Mouse (Mus musculus) intestine, postnatal 0 days (tissue): ENCODE data around the gene Abcc2. TPM values are rescaled to one million over a fixed set of nuclear protein-coding genes. Genes with fewer than 3 reads are reported as not detected.

ENCODE experiments used
- ATAC-seq: fragments of 200-750 bp; cut with Nextera tagmentation; 2 replicates; pipeline ENCODE4 v1.8.0; 2017; ENCODE audit warnings: mild to moderate bottlenecking, moderate TSS enrichment, moderate library complexity
- H3K27ac ChIP-seq: fragments of 300-500 bp; sonication (generic); 2 replicates; pipeline ENCODE4 v1.5.1; 2014; ENCODE audit warnings: mild to moderate bottlenecking, low read depth, low read length, moderate library complexity
- H3K27me3 ChIP-seq: fragments of 300-500 bp; sonication (generic); replicated peaks from 2 replicates; pipeline ENCODE4 v1.6.1; 2014; ENCODE audit warnings: low read length, mixed read lengths; ENCODE audit not compliant: control insufficient read depth, insufficient read depth
- H3K36me3 ChIP-seq: fragments of 300-500 bp; sonication (generic); 2 replicates; pipeline ENCODE4 v1.6.1; 2014; ENCODE audit warnings: mild to moderate bottlenecking, moderate library complexity; ENCODE audit not compliant: control insufficient read depth, insufficient read depth
- H3K4me1 ChIP-seq: fragments of 300-500 bp; sonication (generic); replicated peaks from 2 replicates; pipeline ENCODE4 v1.6.1; 2014; ENCODE audit warnings: antibody characterized with exemption, low read length, mixed read lengths; ENCODE audit not compliant: control insufficient read depth, insufficient read depth
- H3K4me2 ChIP-seq: fragments of 300-500 bp; sonication (generic); replicated peaks from 2 replicates; pipeline ENCODE4 v1.6.1; 2014; ENCODE audit warnings: low read depth, mild to moderate bottlenecking, moderate library complexity
- H3K4me3 ChIP-seq: fragments of 300-500 bp; sonication (generic); 2 replicates; pipeline ENCODE4 v1.5.1; 2014; ENCODE audit warnings: low read depth, low read length
- H3K9ac ChIP-seq: fragments of 300-500 bp; sonication (generic); 2 replicates; pipeline ENCODE4 v1.6.1; 2014; ENCODE audit warnings: mild to moderate bottlenecking, low read depth, low read length
- H3K9me3 ChIP-seq: fragments of 300-500 bp; sonication (generic); 2 replicates; pipeline ENCODE4 v1.6.1; 2016; ENCODE audit warnings: mixed run types; ENCODE audit not compliant: control insufficient read depth
- CTCF ChIP-seq: sonication (generic); IDR thresholded peaks from 2 replicates; pipeline ENCODE4 v1.5.1; 2016; ENCODE audit warnings: low read depth, mild to moderate bottlenecking, control low read depth, antibody characterized with exemption, moderate library complexity
- WGBS: fragments of 180-500 bp; shearing (Covaris S2); extraction: QIAGEN DNeasy Blood & Tissue Kit; methylation state at CpG from one replicate; pipeline ENCODE4 v1.1.7; 2014; 5-methylcytosine and 5-hydroxymethylcytosine counted together
- polyA plus RNA-seq: library from polyadenylated mRNA; unstranded; fragments of >200 nt; fragmentation: Nextera tagmentation; extraction: Ambion mirVana; gene quantifications from 2 replicates; pipeline ENCODE4 v1.2.1, GENCODE M21; 2015

Abcc2 gene
- polyA plus RNA-seq, 1 experiment from 2014 or later: 90.5 TPM

GRCm38 (mm10) chr19:43772311-43772710 is 9.7 kb upstream of the Abcc2 start:
- Histone ChIP-seq H3K9me3 (no peaks in the 10 kb centered on the region), H3K36me3 (0 out of 2 replicates have a peak, but pooled peaks cover 4% of the 10 kb centered on the region), H3K4me2 (no peak overlapping the region), H3K9ac (no peak overlapping the region), H3K27ac (no peak overlapping the region), H3K4me3 (no peak overlapping the region), H3K27me3 (no peaks in the 10 kb centered on the region), H3K4me1 (no peaks in the 10 kb centered on the region; the same call in 1 of the 2 replicates)
- ATAC-seq: no peak
- 54% methylated on average over 6 of the region's 6 CpGs for WGBS
- TF ChIP-seq CTCF: no peak

- Histone ChIP-seq H3K4me1 (no peaks in the 10 kb centered on the region; the same call in 1 of the 2 replicates), H3K27me3 (no peaks in the 10 kb centered on the region), H3K4me2 (0 out of 2 replicates have a peak overlapping the region, but pooled peaks have one; percentile 17), H3K9ac (no peak overlapping the region), H3K4me3 (no peak overlapping the region), H3K36me3 (no peaks in the 10 kb centered on the region), H3K9me3 (no peaks in the 10 kb centered on the region), H3K27ac (peak overlapping the region; percentile 75)
- ATAC-seq: peak; percentile 69
- TF ChIP-seq CTCF: no peak
- WGBS: 30% methylated on average over 10 of the region's 10 CpGs
These were observed 6.6 kb upstream of the Abcc2 start for GRCm38 (mm10) chr19:43775433-43775832.

GRCm38 (mm10) chr19:43776561-43776960 is 5.4 kb upstream of the Abcc2 start:
- Histone ChIP-seq H3K9me3 (no peaks in the 10 kb centered on the region), H3K36me3 (no peaks in the 10 kb centered on the region), H3K27me3 (no peaks in the 10 kb centered on the region), H3K4me2 (no peak overlapping the region), H3K9ac (no peak overlapping the region), H3K4me3 (no peak overlapping the region), H3K27ac (peak overlapping the region; percentile 82), H3K4me1 (no peaks in the 10 kb centered on the region)
- no peak for ATAC-seq
- WGBS: 32% methylated on average over 4 of the region's 4 CpGs
- TF ChIP-seq CTCF: no peak

GRCm38 (mm10) chr19:43777308-43777707 is 4.7 kb upstream of the Abcc2 start:
- H3K4me1 ChIP-seq: no peaks in the 10 kb centered on the region
- H3K9ac ChIP-seq: no peak overlapping the region
- H3K4me2 ChIP-seq: no peak overlapping the region
- H3K9me3 ChIP-seq: no peaks in the 10 kb centered on the region
- peak overlapping the region; percentile 62; the same call in 1 of the 2 replicates for H3K27ac ChIP-seq
- TF ChIP-seq CTCF: no peak
- H3K4me3 ChIP-seq: no peak overlapping the region
- ATAC-seq: peak; percentile 64
- 36% methylated on average over 2 of the region's 2 CpGs for WGBS
- no peaks in the 10 kb centered on the region for H3K36me3 ChIP-seq
- no peaks in the 10 kb centered on the region for H3K27me3 ChIP-seq

- no peak for ATAC-seq
- peak overlapping the region; percentile 70; the same call in 1 of the 2 replicates for H3K27ac ChIP-seq
- H3K9me3 ChIP-seq: no peaks in the 10 kb centered on the region
- H3K4me1 ChIP-seq: no peaks in the 10 kb centered on the region
- no peaks in the 10 kb centered on the region for H3K36me3 ChIP-seq
- no peak overlapping the region for H3K9ac ChIP-seq
- H3K4me2 ChIP-seq: no peak overlapping the region
- no peaks in the 10 kb centered on the region for H3K27me3 ChIP-seq
- 37% methylated on average over 5 of the region's 5 CpGs for WGBS
- no peak overlapping the region for H3K4me3 ChIP-seq
- no peak for TF ChIP-seq CTCF
These were observed 1.6 kb upstream of the Abcc2 start for GRCm38 (mm10) chr19:43780391-43780790.

DNA sequence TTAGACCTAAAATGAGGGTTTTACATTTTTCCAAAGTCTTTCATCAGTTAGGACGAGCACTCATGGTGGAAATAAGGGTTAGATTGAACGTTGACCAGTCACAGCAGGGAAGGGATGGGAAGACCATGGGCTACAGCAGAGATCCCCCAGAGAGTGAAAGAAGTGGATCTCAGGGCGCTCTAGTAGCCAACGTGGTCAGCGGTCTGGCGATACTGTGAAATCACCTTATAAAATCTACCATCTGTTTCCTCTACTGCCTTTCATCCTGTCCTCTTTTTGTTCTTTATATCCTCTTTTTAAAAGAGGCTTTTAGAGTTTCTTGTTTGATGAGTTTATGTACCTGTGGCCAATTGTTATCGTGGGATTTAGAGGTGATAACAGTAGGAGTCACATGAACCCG is 2.8 kb downstream of the Abcc2 start:
- H3K4me3 ChIP-seq: peak overlapping the region; percentile 41
- peak overlapping the region; percentile 76 for H3K27ac ChIP-seq
- no peaks in the 10 kb centered on the region for H3K27me3 ChIP-seq
- no peak for ATAC-seq
- TF ChIP-seq CTCF: no peak
- H3K9ac ChIP-seq: peak overlapping the region; percentile 65
- H3K4me2 ChIP-seq: peak overlapping the region; percentile 45
- no peaks in the 10 kb centered on the region for H3K36me3 ChIP-seq
- 55% methylated on average over 8 of the region's 8 CpGs for WGBS
- no peaks in the 10 kb centered on the region for H3K4me1 ChIP-seq
- no peaks in the 10 kb centered on the region for H3K9me3 ChIP-seq
